Mouse (Mus musculus): Measurements from ENCODE around the gene Mapt.

Gene Mapt

DNA sequence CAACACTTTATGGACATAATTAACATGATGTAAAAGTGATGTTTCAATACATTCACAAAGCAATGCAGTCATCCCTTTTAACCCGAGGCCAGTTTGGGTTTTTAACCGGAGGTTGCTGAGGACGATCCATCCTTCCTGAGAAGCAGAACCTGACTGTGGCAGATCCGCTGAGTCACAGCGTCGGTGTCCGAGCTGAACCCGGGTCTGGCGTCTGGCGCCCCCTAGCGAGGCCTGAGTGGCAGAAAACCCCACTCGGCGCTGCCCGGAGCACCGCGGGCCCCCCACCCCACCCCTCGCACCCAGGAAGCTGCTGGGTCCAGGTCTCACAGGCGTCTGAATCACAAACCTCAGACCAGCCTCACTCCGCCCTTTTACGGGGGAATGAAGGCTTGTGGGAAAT is 47.0 kb downstream of the Mapt start:
- DNase-seq: peak; percentile 43 to 44

- no peak for DNase-seq
These were observed 47.9 kb downstream of the Mapt start for GRCm38 (mm10) chr11:104279049-104279448.

- DNase-seq: no peak
These were observed 48.3 kb downstream of the Mapt start for GRCm38 (mm10) chr11:104279538-104279937.

- DNase-seq: no peak
These were observed 50.3 kb downstream of the Mapt start for GRCm38 (mm10) chr11:104281501-104281900.

DNA sequence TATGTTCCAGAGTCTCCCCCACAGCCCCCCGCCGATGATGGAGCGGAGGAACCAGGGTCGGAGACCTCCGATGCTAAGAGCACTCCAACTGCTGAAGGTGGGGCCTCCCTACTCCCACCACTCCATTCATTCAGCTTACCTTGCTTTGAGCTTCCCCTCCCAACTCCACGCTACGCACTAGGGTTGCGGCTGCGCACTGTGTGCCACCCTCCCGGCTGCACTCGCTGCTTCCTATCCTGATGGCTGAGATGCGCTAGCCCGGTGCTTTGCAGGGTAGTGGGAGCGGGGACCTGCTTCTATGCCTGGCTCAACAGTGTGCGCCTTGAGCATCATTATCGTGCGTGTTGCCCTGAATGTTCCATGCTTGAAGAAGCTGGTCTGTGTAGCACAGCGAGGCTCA is 55.9 kb downstream of the Mapt start:
- DNase-seq: no peak

DNA sequence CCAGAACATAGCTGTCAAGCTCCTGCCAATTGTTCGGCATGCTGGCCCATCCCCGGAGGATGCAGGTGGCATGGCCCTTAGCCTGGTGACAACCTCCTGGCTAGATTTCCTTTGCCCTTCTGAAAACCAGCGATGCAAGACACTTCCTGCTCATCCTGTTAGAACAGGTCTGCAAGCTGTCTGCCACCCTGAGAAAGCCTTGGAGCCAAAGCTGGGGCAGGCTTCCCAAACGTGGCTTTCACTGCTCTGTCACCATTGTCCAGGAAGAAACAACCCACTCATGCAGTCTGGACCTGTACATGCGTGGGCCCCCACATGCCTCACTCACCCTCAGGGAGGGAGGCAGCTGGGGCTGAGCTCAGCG is 57.6 kb downstream of the Mapt start:
- no peak for DNase-seq

GRCm38 (mm10) chr11:104289199-104290031 is 58.2 kb downstream of the Mapt start:
- peak; percentile 55 to 62 for DNase-seq

DNA sequence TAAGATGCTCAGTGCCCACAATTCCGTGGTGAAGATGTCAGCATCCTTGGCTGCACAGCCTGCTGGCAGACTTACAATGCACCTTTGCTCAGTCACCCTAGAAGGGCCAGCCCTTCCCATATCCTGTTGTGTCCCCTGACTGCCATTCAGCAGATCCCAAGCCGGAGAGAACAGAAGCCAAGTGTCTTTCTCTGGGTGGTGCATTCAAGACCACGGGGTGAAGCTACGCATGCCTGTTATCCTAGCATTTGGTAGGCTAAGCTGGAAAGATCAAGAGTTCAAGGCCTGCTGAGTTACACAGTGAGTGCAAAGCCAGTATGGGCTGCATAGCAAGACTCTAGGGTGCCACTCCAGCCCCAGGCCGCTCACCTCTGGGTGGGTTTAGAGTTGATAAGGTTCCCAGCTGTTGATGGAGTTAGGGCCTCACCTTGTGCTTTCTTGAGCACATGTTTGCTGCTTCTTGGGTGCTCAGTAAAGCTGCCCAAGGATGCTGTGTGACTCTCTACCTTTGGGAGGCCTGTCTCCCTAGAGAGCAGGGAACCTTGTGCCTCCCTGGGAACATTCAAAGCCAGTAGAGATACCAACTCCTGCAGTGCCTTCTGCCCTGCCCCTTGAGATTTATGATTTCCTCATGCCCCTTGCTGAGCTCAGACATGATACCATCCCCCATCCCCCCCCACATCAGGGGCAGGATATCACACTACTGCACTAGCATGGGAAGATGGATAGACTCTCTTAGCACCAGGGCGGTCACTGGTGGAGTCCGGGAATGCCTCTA is 61.4 kb downstream of the Mapt start:
- no peak for DNase-seq

- DNase-seq: no peak
These were observed 62.1 kb downstream of the Mapt start for GRCm38 (mm10) chr11:104293241-104293640.

- no peak for DNase-seq
These were observed 64.0 kb downstream of the Mapt start for GRCm38 (mm10) chr11:104295145-104295544.

DNA sequence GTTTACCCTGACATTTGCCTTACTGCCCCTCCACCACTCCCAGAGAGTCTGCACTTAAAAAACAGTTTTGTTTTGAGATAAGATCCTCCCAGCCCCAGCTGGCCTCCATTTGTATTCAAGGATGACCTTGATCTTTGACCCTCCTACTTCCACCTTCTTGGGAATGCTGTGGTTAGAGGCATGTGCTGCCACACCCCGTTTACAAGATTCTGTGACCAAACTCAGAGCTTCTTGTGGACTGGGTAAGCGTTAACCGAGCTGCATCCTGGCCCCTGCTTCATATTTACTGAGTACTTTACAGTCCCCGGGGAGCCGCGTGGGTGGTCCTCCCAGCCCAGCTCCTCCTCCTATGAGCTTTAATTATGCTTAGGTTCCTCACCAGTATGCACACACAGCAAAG is 64.5 kb downstream of the Mapt start:
- no peak for DNase-seq

DNA sequence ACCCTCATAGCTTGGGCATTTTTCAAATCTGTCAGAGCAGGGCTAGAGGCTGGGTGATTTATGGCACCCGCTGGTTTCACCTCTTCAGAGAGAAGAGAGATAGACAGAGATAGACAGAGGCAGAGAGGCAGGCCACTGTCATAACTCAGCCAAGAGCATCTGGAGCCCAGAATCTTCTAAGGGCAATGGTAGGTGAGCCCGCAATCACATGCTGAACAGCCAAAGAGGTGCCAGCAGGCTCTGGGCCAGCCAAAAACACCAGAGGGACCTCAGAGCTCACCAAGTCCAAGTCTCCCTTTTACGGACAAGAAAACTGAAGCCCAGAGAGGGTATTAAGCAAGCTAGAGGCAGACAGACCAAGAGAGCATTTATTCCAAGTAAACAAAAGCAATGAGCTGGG is 66.5 kb downstream of the Mapt start:
- DNase-seq: no peak

DNA sequence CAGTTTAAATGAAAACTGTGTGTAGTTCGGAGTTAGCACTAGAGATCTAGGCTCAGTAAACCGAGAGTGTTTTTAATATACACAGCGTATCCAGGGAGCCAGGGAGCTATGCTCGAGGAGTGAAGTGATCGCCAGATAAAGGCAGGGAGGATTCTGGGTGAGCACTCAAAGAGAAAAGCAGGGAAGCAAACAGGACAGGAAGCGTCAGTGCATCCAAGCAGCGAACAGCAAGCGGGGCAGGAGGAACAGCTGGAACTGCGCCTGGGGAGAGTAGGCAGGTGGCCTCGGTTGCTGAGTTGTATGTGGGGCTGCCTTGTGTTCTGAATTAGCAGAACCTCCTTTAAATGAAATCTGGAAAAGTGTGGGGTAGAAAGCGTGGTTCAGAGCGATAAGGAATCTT is 71.4 kb downstream of the Mapt start:
- DNase-seq: no peak

GRCm38 (mm10) chr11:104303088-104303960 is 72.1 kb downstream of the Mapt start:
- DNase-seq: no peak

DNA sequence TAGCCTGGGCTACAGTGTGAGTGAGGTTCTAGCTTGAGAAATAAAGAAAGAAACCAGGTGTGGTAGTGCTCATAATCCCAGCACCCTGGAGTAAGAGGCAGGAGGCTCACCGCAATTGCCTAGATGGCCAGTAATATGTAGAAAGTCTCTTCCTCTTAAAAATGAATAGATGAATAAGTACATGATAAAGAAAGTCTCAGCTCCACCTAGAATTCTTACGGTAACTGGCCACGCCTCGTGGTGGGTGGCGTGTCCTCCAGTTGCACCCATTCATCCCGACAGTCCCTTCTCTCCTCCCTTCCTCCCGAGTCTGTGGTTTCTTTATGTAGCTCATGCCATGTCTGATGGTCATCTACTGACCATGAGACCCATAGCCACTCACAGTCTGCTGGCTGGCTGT is 74.5 kb downstream of the Mapt start:
- DNase-seq: no peak

DNA sequence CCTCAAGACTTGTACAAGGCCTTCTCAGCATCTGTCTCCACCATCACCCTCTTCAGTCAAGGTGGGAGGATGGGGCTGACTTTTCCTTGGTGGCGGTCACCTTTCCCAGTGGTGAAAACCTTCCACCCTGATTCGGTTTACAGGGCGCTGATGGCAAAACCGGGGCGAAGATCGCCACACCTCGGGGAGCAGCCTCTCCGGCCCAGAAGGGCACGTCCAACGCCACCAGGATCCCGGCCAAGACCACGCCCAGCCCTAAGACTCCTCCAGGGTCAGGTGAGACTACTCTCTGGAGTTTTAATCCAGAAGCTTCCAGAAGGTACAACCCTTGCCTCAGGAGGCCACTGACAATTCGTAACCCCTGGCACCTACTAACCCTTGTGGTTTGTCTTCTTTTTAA is 75.3 kb downstream of the Mapt start:
- DNase-seq: no peak

DNA sequence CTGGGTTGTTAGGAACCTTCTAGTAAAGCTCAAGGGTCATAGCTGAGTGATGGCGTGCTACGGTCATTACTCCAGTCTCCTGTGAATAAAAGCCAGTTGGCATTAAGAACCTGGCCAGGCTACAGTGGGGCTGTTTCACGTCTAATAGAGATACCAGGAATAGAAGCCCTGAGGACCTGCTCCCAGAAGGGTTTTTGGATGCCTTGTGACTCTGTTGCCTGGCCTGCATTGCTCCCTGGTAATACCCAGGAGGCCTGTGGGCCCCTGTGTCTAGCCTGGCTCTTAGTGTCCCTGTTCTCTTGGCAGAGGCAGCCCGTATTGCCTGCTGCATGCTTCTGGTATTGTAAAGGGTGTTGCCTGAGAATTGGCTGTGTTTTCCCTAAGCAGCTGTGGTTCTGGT is 75.9 kb downstream of the Mapt start:
- no peak for DNase-seq

GRCm38 (mm10) chr11:104309377-104310225 is 78.4 kb downstream of the Mapt start:
- no peak for DNase-seq

DNA sequence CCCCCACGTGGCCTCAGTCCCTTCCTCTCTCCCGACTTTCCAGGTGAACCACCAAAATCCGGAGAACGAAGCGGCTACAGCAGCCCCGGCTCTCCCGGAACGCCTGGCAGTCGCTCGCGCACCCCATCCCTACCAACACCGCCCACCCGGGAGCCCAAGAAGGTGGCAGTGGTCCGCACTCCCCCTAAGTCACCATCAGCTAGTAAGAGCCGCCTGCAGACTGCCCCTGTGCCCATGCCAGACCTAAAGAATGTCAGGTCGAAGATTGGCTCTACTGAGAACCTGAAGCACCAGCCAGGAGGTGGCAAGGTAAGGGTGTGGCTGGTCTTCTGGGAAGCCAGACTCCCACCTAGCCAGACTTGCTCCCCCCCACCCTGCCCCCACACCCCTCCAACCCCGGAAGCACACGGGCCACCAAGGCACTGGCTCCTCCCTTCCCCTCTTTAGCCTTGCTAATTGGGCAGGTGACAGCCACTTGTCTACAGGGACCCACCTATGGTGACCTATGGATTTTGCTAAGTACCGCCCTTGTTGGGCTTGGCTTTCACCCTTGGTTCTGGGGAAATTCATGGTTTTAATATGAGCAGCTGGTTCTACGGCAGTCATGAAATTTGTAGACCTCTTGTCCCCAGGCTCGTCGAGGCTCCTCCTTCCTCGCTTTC is 79.2 kb downstream of the Mapt start:
- DNase-seq: no peak

DNA sequence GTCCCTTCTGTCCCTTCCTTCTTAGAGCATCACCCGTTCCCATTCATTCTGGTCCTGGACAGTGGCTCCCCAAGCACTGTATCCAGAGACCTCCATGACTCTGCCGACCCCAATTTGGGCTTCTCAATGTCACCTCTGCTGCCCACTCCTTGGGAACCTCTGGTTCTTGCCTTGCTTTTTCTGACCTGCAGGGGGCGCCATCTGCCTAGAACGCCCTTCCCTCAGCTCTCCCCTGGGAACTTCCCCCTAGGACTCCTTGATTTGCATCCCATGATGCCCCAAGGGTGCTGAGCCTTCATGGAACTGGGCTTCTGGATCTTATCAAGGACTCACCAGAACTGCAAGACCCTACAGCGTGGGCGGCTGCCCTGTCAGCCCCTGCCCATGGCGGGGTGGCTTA is 80.5 kb downstream of the Mapt start:
- DNase-seq: peak; percentile 52 to 54

GRCm38 (mm10) chr11:104315703-104316102 is 84.5 kb downstream of the Mapt start:
- peak; percentile 84 to 86 for DNase-seq
